Mouse (Mus musculus) lung, postnatal 0 days (tissue): Measurements from ENCODE around the gene 1110008P14Rik.

Experiments
- CTCF ChIP-seq: IDR thresholded peaks from 2 replicates; pipeline ENCODE4 v1.5.1; 2016; ENCODE audit warnings: antibody characterized with exemption, mild to moderate bottlenecking
- EP300 ChIP-seq: IDR thresholded peaks from 2 replicates; pipeline ENCODE4 v1.6.1; 2016; ENCODE audit warnings: antibody characterized with exemption, mild to moderate bottlenecking, control low read depth

GRCm38 (mm10) chr2:32395946-32396621, 14.3 kb upstream of the 1110008P14Rik start:
- no peak for TF ChIP-seq CTCF
- no peak for TF ChIP-seq EP300
